Mouse (Mus musculus) midbrain, embryonic 12.5 days (tissue): ENCODE data around the gene Ndufa6. TPM values are rescaled to one million over a fixed set of nuclear protein-coding genes. Genes with fewer than 3 reads are reported as not detected.

Source experiments
- microRNA-seq: library from miRNA; unstranded; fragments of <30 nt; microRNA quantifications from one replicate; pipeline ENCODE4, GENCODE M21; 2017
- polyA plus RNA-seq: library from polyadenylated mRNA; unstranded; fragments of >200 nt; fragmentation: Nextera tagmentation; extraction: Ambion mirVana; gene quantifications from 2 replicates; pipeline ENCODE4 v1.2.1, GENCODE M21; 2016

Ndufa6 gene
- polyA plus RNA-seq, 1 experiment from 2014 or later: 277 TPM

Small RNA genes within 50 kb of the gene (microRNA-seq; reads per million reads assigned to microRNA genes)
- not detected for gene Mir7684

Other genes with a start within 250 kb of the Ndufa6 start
- gene Ccdc134, start 226.4 kb downstream of the Ndufa6 start, polyA plus RNA-seq: 17.3 and 18.3 TPM in 2 replicates
- gene Srebf2, start 207.1 kb downstream of the Ndufa6 start, polyA plus RNA-seq: 274 and 276 TPM in 2 replicates
- gene Shisa8, start 141.5 kb downstream of the Ndufa6 start, polyA plus RNA-seq: 0.73 and 0.80 TPM in 2 replicates
- gene Tnfrsf13c, start 130.0 kb downstream of the Ndufa6 start, polyA plus RNA-seq: 0.37 TPM in 1 of 2 replicates, not detected in the other
- gene Cenpm, start 109.6 kb downstream of the Ndufa6 start, polyA plus RNA-seq: 60.1 and 61.9 TPM in 2 replicates
- gene 1500009C09Rik, start 101.9 kb downstream of the Ndufa6 start, polyA plus RNA-seq: 2.6 and 3.3 TPM in 2 replicates
- gene Sept3, start 79.4 kb downstream of the Ndufa6 start, polyA plus RNA-seq: 237 and 291 TPM in 2 replicates
- 0.13 TPM in 1 of 2 replicates, not detected in the other for gene Wbp2nl, start 55.4 kb downstream of the Ndufa6 start, polyA plus RNA-seq
- gene Naga, start 15.4 kb downstream of the Ndufa6 start, polyA plus RNA-seq: 24.0 and 24.9 TPM in 2 replicates
- gene Pheta2, start 15.4 kb downstream of the Ndufa6 start, polyA plus RNA-seq: 3.3 and 4.1 TPM in 2 replicates
- gene Smdt1, start 15.4 kb downstream of the Ndufa6 start, polyA plus RNA-seq: 248 and 261 TPM in 2 replicates
- 2.3 and 2.8 TPM in 2 replicates for gene Cyp2d22, start 25.9 kb upstream of the Ndufa6 start, polyA plus RNA-seq
- not detected in 2 replicates for gene Cyp2d11, start 39.7 kb upstream of the Ndufa6 start, polyA plus RNA-seq
- gene Cyp2d10, start 52.9 kb upstream of the Ndufa6 start, polyA plus RNA-seq: not detected in 2 replicates
- gene Cyp2d9, start 79.1 kb upstream of the Ndufa6 start, polyA plus RNA-seq: not detected in 2 replicates
- not detected in 2 replicates for gene Cyp2d12, start 200.8 kb upstream of the Ndufa6 start, polyA plus RNA-seq